Mouse (Mus musculus) CD4-positive helper T cell, adult 2 months (primary cell): ENCODE measurements around the gene Msl2.

Experiments
- DNase-seq: peaks from one replicate; pipeline ENCODE4 v3.0.0-alpha.2; 2012; ENCODE audit warnings: low read depth, missing footprints, low spot score

The Msl2 gene

GRCm38 (mm10) chr9:101073987-101074331, at the start of gene Msl2:
TSS of gene Msl2 (plus strand) at chr9:101074101.
- DNase-seq: no peak

- DNase-seq: no peak
Measured at GRCm38 (mm10) chr9:101033761-101034447, 40.0 kb upstream of the Msl2 start.

GRCm38 (mm10) chr9:101034448-101035098, 39.3 kb upstream of the Msl2 start, which contains the start of gene Pccb:
TSS of gene Pccb (minus strand) at chr9:101034898.
- peak; percentile 98 for DNase-seq

GRCm38 (mm10) chr9:101035836-101036596, 37.9 kb upstream of the Msl2 start:
- DNase-seq: no peak

- no peak for DNase-seq
Measured at GRCm38 (mm10) chr9:101036876-101037275, 37.0 kb upstream of the Msl2 start.

- DNase-seq: no peak
Measured at GRCm38 (mm10) chr9:101037396-101037795, 36.5 kb upstream of the Msl2 start.

- DNase-seq: no peak
Measured at GRCm38 (mm10) chr9:101038634-101039033, 35.3 kb upstream of the Msl2 start.

GRCm38 (mm10) chr9:101041508-101041907, 32.4 kb upstream of the Msl2 start:
- no peak for DNase-seq

- no peak for DNase-seq
Measured at GRCm38 (mm10) chr9:101042249-101042648, 31.7 kb upstream of the Msl2 start.

GRCm38 (mm10) chr9:101045710-101046338, 28.1 kb upstream of the Msl2 start:
- DNase-seq: no peak

GRCm38 (mm10) chr9:101052007-101052406, 21.9 kb upstream of the Msl2 start:
- DNase-seq: no peak

GRCm38 (mm10) chr9:101052691-101053090, 21.2 kb upstream of the Msl2 start:
- no peak for DNase-seq

GRCm38 (mm10) chr9:101053279-101053678, 20.6 kb upstream of the Msl2 start:
- DNase-seq: no peak

- peak; percentile 41 for DNase-seq
Measured at GRCm38 (mm10) chr9:101057156-101057555, 16.7 kb upstream of the Msl2 start.

- DNase-seq: peak; percentile 92
Measured at GRCm38 (mm10) chr9:101061035-101061434, 12.9 kb upstream of the Msl2 start.

- no peak for DNase-seq
Measured at GRCm38 (mm10) chr9:101062253-101062780, 11.6 kb upstream of the Msl2 start.

- no peak for DNase-seq
Measured at GRCm38 (mm10) chr9:101065076-101065602, 8.8 kb upstream of the Msl2 start.

- peak; percentile 17 for DNase-seq
Measured at GRCm38 (mm10) chr9:101069781-101070180, 4.1 kb upstream of the Msl2 start.

- DNase-seq: no peak
Measured at GRCm38 (mm10) chr9:101072506-101072905, 1.4 kb upstream of the Msl2 start.

GRCm38 (mm10) chr9:101073041-101073986, 587 bp upstream of the Msl2 start:
- peak; percentile 99 for DNase-seq
